Mouse (Mus musculus) neural tube, embryonic 13.5 days (tissue): ENCODE results near the gene 2510009E07Rik. TPM values are rescaled to one million over a fixed set of nuclear protein-coding genes. Genes with fewer than 3 reads are reported as not detected.
A peak's percentile ranks its signal among the peaks of the same experiment; 100 is the strongest.

Experiments used
- ATAC-seq: fragments of 200-750 bp; cut with Nextera tagmentation; 2 replicates; pipeline ENCODE4 v1.8.0; 2017; ENCODE audit warnings: low read depth, mild to moderate bottlenecking, moderate TSS enrichment, moderate library complexity
- H3K27ac ChIP-seq: fragments of 300-500 bp; sonication (generic); replicated peaks from 2 replicates; pipeline ENCODE4 v1.5.1; 2015; ENCODE audit warnings: moderate library complexity, mild to moderate bottlenecking, inconsistent platforms
- H3K27me3 ChIP-seq: fragments of 300-500 bp; sonication (generic); 2 replicates; pipeline ENCODE4 v1.6.1; 2015; ENCODE audit warnings: mild to moderate bottlenecking, inconsistent platforms
- H3K36me3 ChIP-seq: fragments of 300-500 bp; sonication (generic); 2 replicates; pipeline ENCODE4 v1.6.1; 2015; ENCODE audit warnings: mild to moderate bottlenecking, inconsistent platforms
- H3K4me1 ChIP-seq: fragments of 300-500 bp; sonication (generic); replicated peaks from 2 replicates; pipeline ENCODE4 v1.6.1; 2015; ENCODE audit warnings: inconsistent platforms
- H3K4me2 ChIP-seq: fragments of 300-500 bp; sonication (generic); 2 replicates; pipeline ENCODE4 v1.6.1; 2015; ENCODE audit warnings: inconsistent platforms, mild to moderate bottlenecking, moderate library complexity
- H3K4me3 ChIP-seq: fragments of 300-500 bp; sonication (generic); 2 replicates; pipeline ENCODE4 v1.5.1; 2015; ENCODE audit warnings: mild to moderate bottlenecking, inconsistent platforms
- H3K9ac ChIP-seq: fragments of 300-500 bp; sonication (generic); 2 replicates; pipeline ENCODE4 v1.6.1; 2015; ENCODE audit warnings: moderate library complexity, mild to moderate bottlenecking, inconsistent platforms
- H3K9me3 ChIP-seq: fragments of 300-500 bp; sonication (generic); 2 replicates; pipeline ENCODE4 v1.6.1; 2016; ENCODE audit warnings: inconsistent platforms
- WGBS: fragments of 180-500 bp; shearing (Covaris S2); methylation state at CpG from one replicate; pipeline ENCODE4 v1.1.7; 2015; 5-methylcytosine and 5-hydroxymethylcytosine counted together
- polyA plus RNA-seq: library from polyadenylated mRNA; unstranded; fragments of >200 nt; fragmentation: Nextera tagmentation; extraction: Ambion mirVana; gene quantifications from 2 replicates; pipeline ENCODE4 v1.2.1, GENCODE M21; 2015

2510009E07Rik gene
- polyA plus RNA-seq, 1 experiment from 2014 or later: 54.0 TPM

GRCm38 (mm10) chr16:21628061-21628591 lies 66.3 kb downstream of the 2510009E07Rik start:
- H3K4me3 ChIP-seq: no peak overlapping the region
- no peaks in the 10 kb centered on the region for H3K27me3 ChIP-seq
- peak overlapping the region; percentile 32 for H3K4me2 ChIP-seq
- peaks cover 33% of the 10 kb centered on the region for H3K4me1 ChIP-seq
- ATAC-seq: peak; percentile 67
- H3K9me3 ChIP-seq: no peaks in the 10 kb centered on the region
- H3K36me3 ChIP-seq: no peaks in the 10 kb centered on the region
- H3K9ac ChIP-seq: 0 out of 2 replicates have a peak overlapping the region, but pooled peaks have one; percentile 8
- 40% methylated on average over 13 of the region's 13 CpGs for WGBS
- peak overlapping the region; percentile 64 for H3K27ac ChIP-seq

- Histone ChIP-seq H3K36me3 (no peaks in the 10 kb centered on the region), H3K27ac (peak overlapping the region; percentile 64), H3K4me3 (no peak overlapping the region), H3K27me3 (no peaks in the 10 kb centered on the region), H3K4me1 (peaks cover 33% of the 10 kb centered on the region), H3K9ac (0 out of 2 replicates have a peak overlapping the region, but pooled peaks have one; percentile 8), H3K4me2 (no peak overlapping the region), H3K9me3 (no peaks in the 10 kb centered on the region)
- ATAC-seq: peak; percentile 16; the same call in 1 of the 2 replicates
- 47% methylated on average over 6 of the region's 6 CpGs for WGBS
These were observed 67.2 kb downstream of the 2510009E07Rik start for GRCm38 (mm10) chr16:21627248-21627647.

- H3K27ac ChIP-seq: 0 out of 2 replicates have a peak overlapping the region, but pooled peaks have one; percentile 29
- no peak overlapping the region for H3K4me3 ChIP-seq
- no peak for ATAC-seq
- no peaks in the 10 kb centered on the region for H3K36me3 ChIP-seq
- H3K9me3 ChIP-seq: no peaks in the 10 kb centered on the region
- H3K4me2 ChIP-seq: no peak overlapping the region
- no peak overlapping the region for H3K9ac ChIP-seq
- WGBS: 50% methylated on average over 6 of the region's 6 CpGs
- peaks cover 33% of the 10 kb centered on the region for H3K4me1 ChIP-seq
- no peaks in the 10 kb centered on the region for H3K27me3 ChIP-seq
These were observed 68.5 kb downstream of the 2510009E07Rik start for GRCm38 (mm10) chr16:21625784-21626634.

- no peaks in the 10 kb centered on the region for H3K36me3 ChIP-seq
- no peak for ATAC-seq
- H3K4me1 ChIP-seq: peaks cover 12% of the 10 kb centered on the region
- no peak overlapping the region for H3K4me3 ChIP-seq
- 93% methylated on average over 2 of the region's 2 CpGs for WGBS
- peaks cover 3% of the 10 kb centered on the region; the same call in 1 of the 2 replicates for H3K9me3 ChIP-seq
- H3K27me3 ChIP-seq: no peaks in the 10 kb centered on the region
- no peak overlapping the region for H3K27ac ChIP-seq
- no peak overlapping the region for H3K9ac ChIP-seq
- H3K4me2 ChIP-seq: no peak overlapping the region
These were observed 73.8 kb downstream of the 2510009E07Rik start for GRCm38 (mm10) chr16:21620630-21621029.

- Histone ChIP-seq H3K27ac (peak overlapping the region; percentile 66), H3K4me1 (peaks cover 21% of the 10 kb centered on the region), H3K4me2 (no peak overlapping the region), H3K9me3 (peaks cover 6% of the 10 kb centered on the region; the same call in 1 of the 2 replicates), H3K4me3 (no peak overlapping the region), H3K36me3 (peaks cover 8% of the 10 kb centered on the region; the same call in 1 of the 2 replicates), H3K27me3 (no peaks in the 10 kb centered on the region), H3K9ac (no peak overlapping the region)
- ATAC-seq: 0 out of 2 replicates have a peak, but pooled peaks have one; percentile 7
- WGBS: 56% methylated on average over 7 of the region's 7 CpGs
These were observed 78.7 kb downstream of the 2510009E07Rik start for GRCm38 (mm10) chr16:21615802-21616201.

- 0 out of 2 replicates have a peak, but pooled peaks cover 3% of the 10 kb centered on the region for H3K9me3 ChIP-seq
- no peak for ATAC-seq
- no peaks in the 10 kb centered on the region for H3K27me3 ChIP-seq
- no peak overlapping the region for H3K27ac ChIP-seq
- no peak overlapping the region for H3K4me2 ChIP-seq
- peaks cover 34% of the 10 kb centered on the region for H3K4me1 ChIP-seq
- H3K9ac ChIP-seq: no peak overlapping the region
- no peak overlapping the region for H3K4me3 ChIP-seq
- peaks cover 8% of the 10 kb centered on the region; the same call in 1 of the 2 replicates for H3K36me3 ChIP-seq
- WGBS: 92% methylated on average over 4 of the region's 4 CpGs
These were observed 84.0 kb downstream of the 2510009E07Rik start for GRCm38 (mm10) chr16:21610473-21610872.

GRCm38 (mm10) chr16:21608176-21608865 lies 86.1 kb downstream of the 2510009E07Rik start:
- 59% methylated on average over 10 of the region's 10 CpGs for WGBS
- H3K36me3 ChIP-seq: peaks cover 8% of the 10 kb centered on the region; the same call in 1 of the 2 replicates
- H3K4me1 ChIP-seq: peaks cover 34% of the 10 kb centered on the region
- no peaks in the 10 kb centered on the region for H3K27me3 ChIP-seq
- H3K9me3 ChIP-seq: 0 out of 2 replicates have a peak, but pooled peaks cover 3% of the 10 kb centered on the region
- no peak overlapping the region for H3K9ac ChIP-seq
- no peak overlapping the region for H3K4me3 ChIP-seq
- ATAC-seq: peak; percentile 76; the same call in 1 of the 2 replicates
- H3K4me2 ChIP-seq: no peak overlapping the region
- peak overlapping the region; percentile 55 for H3K27ac ChIP-seq

- Histone ChIP-seq H3K27ac (peak overlapping the region; percentile 55), H3K4me3 (no peak overlapping the region), H3K36me3 (peaks cover 7% of the 10 kb centered on the region; the same call in 1 of the 2 replicates), H3K9ac (no peak overlapping the region), H3K27me3 (no peaks in the 10 kb centered on the region), H3K4me2 (no peak overlapping the region), H3K9me3 (0 out of 2 replicates have a peak, but pooled peaks cover 2% of the 10 kb centered on the region), H3K4me1 (peaks cover 34% of the 10 kb centered on the region)
- peak; percentile 49; the same call in 1 of the 2 replicates for ATAC-seq
- WGBS: 83% methylated on average over 5 of the region's 5 CpGs
These were observed 86.8 kb downstream of the 2510009E07Rik start for GRCm38 (mm10) chr16:21607651-21608040.

GRCm38 (mm10) chr16:21607021-21607650 lies 87.3 kb downstream of the 2510009E07Rik start:
- H3K36me3 ChIP-seq: peaks cover 2% of the 10 kb centered on the region; the same call in 1 of the 2 replicates
- H3K27ac ChIP-seq: peak overlapping the region; percentile 55
- H3K4me2 ChIP-seq: no peak overlapping the region
- WGBS: 79% methylated on average over 8 of the region's 8 CpGs
- ATAC-seq: no peak
- H3K4me3 ChIP-seq: no peak overlapping the region
- H3K27me3 ChIP-seq: no peaks in the 10 kb centered on the region
- H3K9me3 ChIP-seq: no peaks in the 10 kb centered on the region
- H3K9ac ChIP-seq: no peak overlapping the region
- peaks cover 34% of the 10 kb centered on the region for H3K4me1 ChIP-seq

- Histone ChIP-seq H3K4me1 (peaks cover 29% of the 10 kb centered on the region), H3K27ac (no peak overlapping the region), H3K9ac (no peak overlapping the region), H3K36me3 (no peaks in the 10 kb centered on the region), H3K27me3 (no peaks in the 10 kb centered on the region), H3K9me3 (no peaks in the 10 kb centered on the region), H3K4me3 (no peak overlapping the region), H3K4me2 (no peak overlapping the region)
- 81% methylated on average over 6 of the region's 6 CpGs for WGBS
- ATAC-seq: no peak
These were observed 88.0 kb downstream of the 2510009E07Rik start for GRCm38 (mm10) chr16:21606249-21607020.

GRCm38 (mm10) chr16:21604354-21604753 lies 90.1 kb downstream of the 2510009E07Rik start:
- no peak for ATAC-seq
- 87% methylated on average over 6 of the region's 6 CpGs for WGBS
- H3K4me2 ChIP-seq: no peak overlapping the region
- peaks cover 25% of the 10 kb centered on the region for H3K4me1 ChIP-seq
- H3K27ac ChIP-seq: no peak overlapping the region
- no peak overlapping the region for H3K4me3 ChIP-seq
- H3K9me3 ChIP-seq: no peaks in the 10 kb centered on the region
- H3K9ac ChIP-seq: no peak overlapping the region
- no peaks in the 10 kb centered on the region for H3K36me3 ChIP-seq
- H3K27me3 ChIP-seq: no peaks in the 10 kb centered on the region
